Mouse (Mus musculus): ENCODE measurements around the gene Pola1.

DNA sequence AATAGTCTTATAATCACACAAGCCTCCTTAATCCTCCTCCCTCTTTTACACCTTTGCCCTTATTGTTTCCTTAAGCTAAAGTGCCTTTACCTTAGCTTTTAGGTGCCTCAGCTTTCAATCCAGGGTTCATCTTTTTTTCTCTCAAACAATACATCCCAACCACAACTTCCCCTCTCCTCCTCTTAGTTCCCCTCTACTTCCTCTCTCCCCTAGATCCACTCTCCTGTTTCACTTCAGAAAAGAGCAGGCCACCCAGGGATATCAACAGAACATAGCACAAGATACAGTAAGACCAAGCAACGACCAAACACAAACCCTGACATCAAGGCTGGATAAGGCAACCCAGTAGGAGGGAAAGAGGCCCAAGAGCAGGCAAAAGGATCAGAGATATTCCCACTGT lies 29.7 kb downstream of the Pola1 start:
- TF ChIP-seq CTCF (IDR thresholded peaks at IDR 0.05) = no peak
- no peak for TF ChIP-seq EP300 (IDR thresholded peaks at IDR 0.05)
